Mouse (Mus musculus) monocyte, adult 5-6 weeks (primary cell): ENCODE data around the gene Gm7534. TPM values are rescaled to one million over a fixed set of nuclear protein-coding genes. Genes with fewer than 3 reads are reported as not detected.
"Not testable (repeated sequence)": the region's sequence is repeated elsewhere in the genome, so short reads cannot be mapped to it uniquely, and the experiment has no call there.

Experiments
- ATAC-seq: fragments of 153-309, 156-312 bp; replicated peaks from 2 replicates; pipeline ENCODE4 v1.8.0; 2017; ENCODE audit warnings: mild to moderate bottlenecking; ENCODE audit not compliant: low TSS enrichment, insufficient number of reproducible peaks, severe bottlenecking, poor library complexity, low FRiP score
- total RNA-seq: library from RNA; stranded (forward); fragments of 200-1000, 200-491, 200-594 nt; gene quantifications from 3 replicates; pipeline ENCODE4 v1.2.3, GENCODE M21; 2017

Gene Gm7534
- total RNA-seq, 1 experiment from 2014 or later = not detected

GRCm38 (mm10) chr4:134155531-134155930 is 47.3 kb downstream of the Gm7534 start:
- no peak for ATAC-seq

GRCm38 (mm10) chr4:134154354-134154753 is 48.5 kb downstream of the Gm7534 start:
- ATAC-seq = no peak

DNA sequence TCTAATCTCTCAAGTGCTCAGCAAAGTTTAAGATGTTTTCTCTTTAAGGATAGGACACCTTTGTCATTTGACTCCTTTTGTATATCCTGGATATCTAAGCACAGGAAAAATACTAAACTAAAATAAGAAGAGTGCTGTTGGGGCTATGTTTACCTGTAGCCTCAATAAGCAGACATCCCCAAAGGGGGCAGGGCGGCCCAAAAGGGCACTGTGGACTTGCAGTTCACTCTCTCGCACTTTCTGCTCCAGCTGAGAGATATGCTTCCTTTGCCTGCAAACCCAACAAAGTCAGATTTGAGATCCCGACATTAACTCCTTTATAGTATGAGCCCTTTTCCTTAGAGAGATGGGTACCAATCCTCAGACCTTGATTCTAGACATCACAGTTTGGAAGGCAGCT is 49.1 kb downstream of the Gm7534 start:
- ATAC-seq = no peak

GRCm38 (mm10) chr4:134152112-134152511 is 50.7 kb downstream of the Gm7534 start:
- no peak for ATAC-seq

DNA sequence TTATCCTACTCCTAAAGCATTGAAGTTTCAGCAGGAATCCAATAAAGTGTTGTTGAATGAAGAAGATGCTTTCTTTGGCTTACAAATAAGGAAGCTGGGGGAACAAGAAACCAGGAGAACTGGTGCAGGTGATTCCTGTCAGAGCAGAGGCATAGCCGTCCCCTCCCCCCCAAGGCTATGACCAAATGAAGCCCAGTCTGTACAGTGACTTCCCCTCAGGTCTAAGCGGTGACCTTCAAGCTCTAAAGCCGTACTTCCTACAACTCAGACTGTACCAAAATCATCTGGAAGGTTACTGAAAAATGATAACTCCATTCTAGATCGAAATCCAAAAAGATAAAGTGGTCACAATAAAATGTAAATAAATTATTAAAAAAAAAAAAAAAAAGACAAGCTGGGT is 53.4 kb downstream of the Gm7534 start:
- 0 out of 2 replicates have a peak, but pooled peaks have one; percentile 66 for ATAC-seq

DNA sequence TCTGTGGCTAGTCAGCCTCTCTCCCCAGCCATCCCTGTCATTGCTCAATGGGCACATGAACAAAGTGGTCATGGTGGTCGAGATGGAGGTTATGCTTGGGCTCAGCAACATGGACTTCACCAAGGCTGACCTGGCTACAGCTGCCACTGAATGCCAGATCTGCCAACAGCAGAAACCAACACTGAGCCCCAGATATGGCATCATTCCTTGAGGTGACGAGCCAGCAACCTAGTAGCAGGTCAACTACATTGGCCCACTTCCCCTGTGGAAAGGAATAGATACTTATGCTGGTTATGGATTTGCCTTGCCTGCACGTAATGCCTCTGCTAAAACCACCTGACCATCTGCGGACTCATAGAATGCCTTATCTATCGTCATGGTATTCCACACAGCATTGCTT is 58.5 kb downstream of the Gm7534 start:
- ATAC-seq = not testable (repeated sequence)

Other genes with a start within 250 kb of the Gm7534 start
- 118 to 170 TPM (median 138 TPM) in 3 replicates for gene Hmgn2, start 234.4 kb downstream of the Gm7534 start, total RNA-seq
- gene Dhdds, start 202.1 kb downstream of the Gm7534 start, total RNA-seq = 11.2 to 17.2 TPM (median 16.3 TPM) in 3 replicates
- 0.19 TPM in 1 of 3 replicates, not detected in the others for gene Lin28a, start 184.2 kb downstream of the Gm7534 start, total RNA-seq
- gene Zfp683, start 149.2 kb downstream of the Gm7534 start, total RNA-seq = 0.64 TPM in 1 of 3 replicates, not detected in the others
- 0.48 to 3.1 TPM (median 0.64 TPM) in 3 replicates for gene Crybg2, start 142.2 kb downstream of the Gm7534 start, total RNA-seq
- 1,277 to 1,906 TPM (median 1,626 TPM) in 3 replicates for gene Cd52, start 107.9 kb downstream of the Gm7534 start, total RNA-seq
- 8.5 to 13.7 TPM (median 10.6 TPM) in 3 replicates for gene Ubxn11, start 100.4 kb downstream of the Gm7534 start, total RNA-seq
- 320 to 400 TPM (median 328 TPM) in 3 replicates for gene Sh3bgrl3, start 74.2 kb downstream of the Gm7534 start, total RNA-seq
- gene Cep85, start 15.9 kb downstream of the Gm7534 start, total RNA-seq = 21.6 to 36.1 TPM (median 24.2 TPM) in 3 replicates
- not detected in 3 replicates for gene Catsper4, start 24.4 kb upstream of the Gm7534 start, total RNA-seq
- not detected in 3 replicates for gene Cnksr1, start 35.4 kb upstream of the Gm7534 start, total RNA-seq
- gene E130218I03Rik, start 40.7 kb upstream of the Gm7534 start, total RNA-seq = 1.4 TPM in 1 of 3 replicates, not detected in the others
- gene Zfp593, start 42.6 kb upstream of the Gm7534 start, total RNA-seq = 2.8 to 8.7 TPM (median 6.0 TPM) in 3 replicates
- gene Gm30191, start 43.9 kb upstream of the Gm7534 start, total RNA-seq = not detected in 3 replicates
- gene Grrp1, start 51.1 kb upstream of the Gm7534 start, total RNA-seq = not detected in 3 replicates
- gene Pdik1l, start 84.9 kb upstream of the Gm7534 start, total RNA-seq = 14.7 to 25.2 TPM (median 21.5 TPM) in 3 replicates
- gene Trim63, start 112.1 kb upstream of the Gm7534 start, total RNA-seq = not detected in 3 replicates
- gene Slc30a2, start 140.2 kb upstream of the Gm7534 start, total RNA-seq = not detected in 3 replicates
- gene Extl1, start 180.8 kb upstream of the Gm7534 start, total RNA-seq = 0.29 TPM in 1 of 3 replicates, not detected in the others
- 0.64 to 3.8 TPM (median 1.5 TPM) in 3 replicates for gene Pafah2, start 193.3 kb upstream of the Gm7534 start, total RNA-seq